Mouse (Mus musculus) myocyte (in vitro differentiated cells): ENCODE measurements around the gene G6pc3. TPM values are rescaled to one million over a fixed set of nuclear protein-coding genes. Genes with fewer than 3 reads are reported as not detected.

ENCODE experiments used
- H3K27me3 ChIP-seq: one replicate; pipeline ENCODE4 v1.6.1; 2011; ENCODE audit not compliant: control insufficient read depth, insufficient read depth, insufficient read length
- H3K36me3 ChIP-seq: one replicate; pipeline ENCODE4 v1.6.1; 2011; ENCODE audit not compliant: control insufficient read depth, insufficient read depth
- H3K4me2 ChIP-seq: one replicate; pipeline ENCODE4 v1.6.1; 2011; ENCODE audit warnings: low read depth, control low read depth
- H3K4me3 ChIP-seq: one replicate; pipeline ENCODE4 v1.5.1; 2011; ENCODE audit warnings: mild to moderate bottlenecking, control low read depth, moderate library complexity
- H3K79me2 ChIP-seq: one replicate; pipeline ENCODE4 v1.6.1; 2011; ENCODE audit not compliant: control insufficient read depth, insufficient read depth
- H3ac ChIP-seq: one replicate; pipeline ENCODE4 v1.6.1; 2011; ENCODE audit not compliant: control insufficient read depth, insufficient read length
- CEBPB ChIP-seq: IDR thresholded peaks from 2 replicates; pipeline ENCODE4 v1.6.1; 2011; ENCODE audit warnings: mild to moderate bottlenecking, moderate library complexity; ENCODE audit not compliant: poor library complexity, insufficient read depth, severe bottlenecking
- E2F4 ChIP-seq: IDR thresholded peaks from one replicate; pipeline ENCODE4 v1.6.1; 2011; ENCODE audit warnings: mild to moderate bottlenecking, control low read depth, moderate library complexity; ENCODE audit not compliant: insufficient read depth
- MAX ChIP-seq: IDR thresholded peaks from one replicate; pipeline ENCODE4 v1.6.1; 2011; ENCODE audit warnings: low read depth, mild to moderate bottlenecking, control low read depth
- MYOD1 ChIP-seq, 3 experiments: IDR thresholded peaks; one replicate each; pipeline ENCODE4 v1.6.1; 2011; ENCODE audit warnings: control low read depth in 2 of 3, low read depth in 2 of 3, mild to moderate bottlenecking in 2 of 3, moderate library complexity in 1 of 3; ENCODE audit not compliant: insufficient read length in 2 of 3, control insufficient read depth in 1 of 3
- MYOG ChIP-seq, 3 experiments: IDR thresholded peaks; one replicate each; pipeline ENCODE4 v1.6.1; 2011; ENCODE audit warnings: control low read depth in 2 of 3, low read depth in 2 of 3, mild to moderate bottlenecking in 2 of 3; ENCODE audit not compliant: insufficient read length in 2 of 3, control insufficient read depth in 1 of 3, insufficient read depth in 1 of 3
- POLR2A ChIP-seq: IDR thresholded peaks from one replicate; pipeline ENCODE4 v1.6.1; 2011; ENCODE audit warnings: low read depth, mild to moderate bottlenecking, control low read depth, moderate library complexity; ENCODE audit not compliant: insufficient read length
- POLR2AphosphoS2 ChIP-seq: IDR thresholded peaks from one replicate; pipeline ENCODE4 v1.6.1; 2011; ENCODE audit warnings: low read depth, control low read depth; ENCODE audit not compliant: insufficient read length
- REST ChIP-seq: IDR thresholded peaks from one replicate; pipeline ENCODE4 v1.6.1; 2011; ENCODE audit warnings: mild to moderate bottlenecking, control low read depth, moderate library complexity; ENCODE audit not compliant: insufficient read depth, insufficient read length
- SRF ChIP-seq: IDR thresholded peaks from one replicate; pipeline ENCODE4 v1.6.1; 2011; ENCODE audit warnings: low read depth; ENCODE audit not compliant: control insufficient read depth, insufficient read length
- TCF12 ChIP-seq: IDR thresholded peaks from one replicate; pipeline ENCODE4 v1.6.1; 2011; ENCODE audit warnings: mild to moderate bottlenecking, control low read depth; ENCODE audit not compliant: poor library complexity, insufficient read depth, severe bottlenecking
- TCF3 ChIP-seq: IDR thresholded peaks from one replicate; pipeline ENCODE4 v1.6.1; 2011; ENCODE audit warnings: low read depth, control low read depth; ENCODE audit not compliant: insufficient read length
- USF1 ChIP-seq: IDR thresholded peaks from one replicate; pipeline ENCODE4 v1.6.1; 2011; ENCODE audit warnings: low read depth, mild to moderate bottlenecking, control low read depth, moderate library complexity
- polyA plus RNA-seq: library from polyadenylated mRNA; unstranded; fragments of >200 nt; fragmentation: generic; extraction: Trizol; gene quantifications from one replicate; pipeline ENCODE4 v1.2.1, GENCODE M21; 2012; ENCODE audit warnings: missing spikeins

G6pc3 gene
- polyA plus RNA-seq, 1 experiment, result 58.1 TPM

DNA sequence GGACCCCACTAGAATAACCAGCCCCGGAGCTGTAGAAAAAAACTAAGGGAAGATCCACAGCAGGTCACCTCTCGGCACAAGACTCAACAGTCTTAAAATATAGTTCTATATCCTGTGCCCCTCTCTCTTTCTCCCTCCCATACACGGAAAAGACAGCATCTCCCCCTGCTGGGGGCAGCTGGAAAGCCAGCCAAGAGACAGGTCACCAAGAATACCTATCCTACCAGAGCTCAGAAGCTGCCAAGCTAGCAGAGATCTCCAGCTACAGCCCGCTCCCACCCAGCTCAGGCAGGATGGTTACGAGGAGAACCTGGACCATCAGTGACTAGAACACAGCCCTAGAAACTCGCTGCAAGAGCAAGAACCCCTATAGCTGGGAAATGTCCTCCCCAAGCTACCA, 33.7 kb downstream of the G6pc3 start:
- H3K36me3 ChIP-seq, result no peaks in the 10 kb centered on the region
- TF ChIP-seq USF1 (no peak), E2F4 (no peak), REST (no peak), TCF3 (no peak), MAX (no peak), SRF (no peak), MYOD1 (IDR thresholded peaks at IDR 0.05; ENCODE audit: control insufficient read depth in 1 of 3, insufficient read length in 2 of 3, low read depth in 2 of 3) (no peak)
- H3K79me2 ChIP-seq, result peaks cover 4% of the 10 kb centered on the region
- H3ac ChIP-seq, result no peak overlapping the region
- H3K4me3 ChIP-seq, result no peak overlapping the region
- H3K27me3 ChIP-seq, result no peaks in the 10 kb centered on the region
- H3K4me2 ChIP-seq, result no peak overlapping the region

- Histone ChIP-seq H3K4me2 (peak overlapping the region; percentile 40), H3ac (no peak overlapping the region), H3K36me3 (no peaks in the 10 kb centered on the region), H3K79me2 (peaks cover 4% of the 10 kb centered on the region), H3K27me3 (no peaks in the 10 kb centered on the region), H3K4me3 (no peak overlapping the region)
- TF ChIP-seq CEBPB (no peak), E2F4 (no peak), TCF12 (no peak), POLR2AphosphoS2 (no peak), MYOG (IDR thresholded peaks at IDR 0.05; ENCODE audit: control insufficient read depth in 1 of 3, insufficient read depth in 1 of 3, insufficient read length in 2 of 3, low read depth in 2 of 3) (no peak), SRF (no peak), MAX (no peak), REST (no peak)
These were observed 35.3 kb downstream of the G6pc3 start for GRCm38 (mm10) chr11:102224686-102225085.

DNA sequence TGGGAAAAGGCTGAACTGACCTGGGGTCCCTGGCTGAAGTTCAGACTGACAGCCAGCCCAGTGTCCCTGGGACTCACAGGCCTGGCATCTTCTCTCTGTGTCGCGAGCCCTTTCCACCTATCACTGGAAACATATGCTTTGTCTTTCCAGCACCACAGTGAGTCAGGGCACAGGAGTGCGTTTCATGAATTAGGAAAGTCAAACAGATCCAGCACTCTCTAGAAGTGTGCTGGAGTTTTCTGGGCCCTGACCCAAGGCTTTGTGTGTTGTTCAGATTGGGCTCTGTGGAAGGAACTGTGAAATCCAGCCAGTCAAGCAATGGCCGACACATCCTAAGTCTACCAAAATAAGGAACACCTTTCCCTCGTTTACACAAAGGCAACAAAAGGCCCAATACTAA, 35.8 kb downstream of the G6pc3 start:
- no peaks in the 10 kb centered on the region for H3K36me3 ChIP-seq
- no peak overlapping the region for H3K4me3 ChIP-seq
- no peaks in the 10 kb centered on the region for H3K27me3 ChIP-seq
- no peak overlapping the region for H3ac ChIP-seq
- TF ChIP-seq POLR2A (no peak), MYOD1 (IDR thresholded peaks at IDR 0.05; ENCODE audit: control insufficient read depth in 1 of 3, insufficient read length in 2 of 3, low read depth in 2 of 3) (no peak), POLR2AphosphoS2 (no peak), E2F4 (no peak), MYOG (IDR thresholded peaks at IDR 0.05; ENCODE audit: control insufficient read depth in 1 of 3, insufficient read depth in 1 of 3, insufficient read length in 2 of 3, low read depth in 2 of 3) (no peak), TCF12 (no peak), CEBPB (no peak), TCF3 (no peak), USF1 (no peak), REST (no peak), MAX (no peak), SRF (no peak)
- H3K79me2 ChIP-seq, result peaks cover 4% of the 10 kb centered on the region
- H3K4me2 ChIP-seq, result peak overlapping the region; percentile 40

DNA sequence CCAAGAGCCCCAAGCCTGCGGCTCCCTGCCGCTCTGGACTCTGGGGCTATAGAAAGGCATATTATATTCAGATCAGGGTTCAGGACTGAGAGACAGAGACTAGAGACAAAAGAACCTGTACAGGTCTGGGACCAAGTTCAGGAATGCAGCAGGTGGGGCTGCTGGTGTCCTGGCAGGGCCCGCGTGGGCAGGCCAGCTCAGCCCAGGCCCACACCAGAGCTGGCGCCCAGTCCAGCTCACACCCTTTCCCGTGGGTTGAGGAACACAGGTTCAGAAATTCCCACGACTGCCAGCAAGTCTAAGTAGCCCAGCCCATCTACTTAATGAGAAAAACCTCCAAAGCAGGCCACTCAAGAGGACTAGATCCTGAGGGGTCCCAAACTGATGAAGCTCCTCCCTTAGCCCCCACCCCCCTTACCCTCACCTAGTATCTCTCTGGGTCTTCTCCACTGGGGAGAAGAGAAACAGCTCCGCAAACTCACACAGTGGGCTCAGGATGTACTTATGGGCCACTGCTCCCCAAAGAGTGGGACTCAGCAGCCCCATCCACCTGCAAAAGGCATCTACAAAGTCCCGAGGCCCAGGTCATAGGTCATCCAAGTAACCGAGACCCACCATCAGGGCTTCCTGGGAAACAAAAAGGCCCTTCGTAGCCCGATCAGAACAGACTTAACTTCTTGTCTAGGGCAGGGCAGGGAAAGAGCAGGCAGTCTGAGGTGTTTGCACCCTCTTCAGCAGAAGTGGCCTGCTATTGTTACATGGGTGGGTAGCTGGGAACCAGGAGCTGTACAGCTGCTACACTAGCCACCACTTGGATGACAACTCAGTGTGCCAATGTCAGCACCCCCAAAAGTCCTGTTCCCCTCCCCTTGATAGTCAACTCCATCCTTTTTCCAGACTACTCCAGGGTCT, 36.9 kb downstream of the G6pc3 start:
- Histone ChIP-seq H3K36me3 (no peaks in the 10 kb centered on the region), H3K27me3 (no peaks in the 10 kb centered on the region), H3K4me2 (peak overlapping the region; percentile 8), H3ac (no peak overlapping the region), H3K79me2 (peaks cover 4% of the 10 kb centered on the region), H3K4me3 (no peak overlapping the region)
- TF ChIP-seq POLR2A (no peak), MAX (no peak), TCF12 (no peak), MYOD1 (IDR thresholded peaks at IDR 0.05; ENCODE audit: control insufficient read depth in 1 of 3, insufficient read length in 2 of 3, low read depth in 2 of 3) (no peak), USF1 (no peak)

DNA sequence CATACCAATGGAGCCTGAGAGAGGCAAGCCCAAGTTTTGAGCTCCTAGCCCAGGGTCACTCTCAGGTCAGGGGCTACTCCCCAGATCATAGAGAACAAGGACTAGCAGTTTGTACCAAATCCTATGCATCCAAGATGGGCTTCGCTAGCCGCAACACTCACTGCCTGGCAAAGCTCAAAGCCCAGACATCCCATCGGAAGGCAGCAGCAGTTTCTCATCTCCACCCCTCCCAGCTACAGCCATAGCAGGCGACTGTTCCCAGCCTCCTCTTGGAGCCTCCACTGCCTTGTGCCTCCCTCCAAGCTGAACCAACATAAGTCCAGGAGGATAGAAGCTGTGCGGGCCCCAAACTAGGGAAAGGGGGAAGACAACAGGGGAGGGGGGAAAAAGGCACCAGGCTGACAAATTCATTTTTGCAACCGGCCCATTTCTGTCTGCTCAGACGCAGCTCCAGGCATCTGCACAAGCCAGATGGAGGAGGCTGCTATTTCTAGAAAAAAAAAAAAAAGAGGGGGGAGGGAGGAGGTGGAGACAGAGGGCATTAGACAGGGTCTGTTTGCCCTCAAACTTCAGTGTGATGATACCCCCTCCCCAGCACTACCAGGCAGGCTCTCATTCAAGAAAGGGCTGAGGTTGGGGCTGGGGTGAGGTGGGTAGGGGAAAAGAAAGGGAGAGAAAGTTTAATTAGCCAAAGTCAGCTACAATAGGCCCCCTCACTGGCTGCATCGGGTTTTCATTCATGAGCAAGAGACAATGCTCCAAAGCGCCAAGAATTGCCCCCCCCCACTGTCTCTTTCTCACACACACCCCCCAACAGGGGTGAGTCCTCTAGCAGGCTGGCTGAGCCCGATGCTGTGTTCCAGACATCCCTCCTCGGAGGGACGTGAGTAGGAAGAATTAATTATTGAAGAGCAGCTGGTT, 38.1 kb downstream of the G6pc3 start:
- H3K4me3 ChIP-seq, result no peak overlapping the region
- H3K4me2 ChIP-seq, result peak overlapping the region; percentile 89
- no peaks in the 10 kb centered on the region for H3K27me3 ChIP-seq
- H3ac ChIP-seq, result no peak overlapping the region
- TF ChIP-seq USF1, result no peak
- TF ChIP-seq MYOD1 (IDR thresholded peaks at IDR 0.05; ENCODE audit: control insufficient read depth in 1 of 3, insufficient read length in 2 of 3, low read depth in 2 of 3), result no peak
- no peak for TF ChIP-seq CEBPB
- TF ChIP-seq POLR2A, result no peak
- no peak for TF ChIP-seq MYOG (IDR thresholded peaks at IDR 0.05; ENCODE audit: control insufficient read depth in 1 of 3, insufficient read depth in 1 of 3, insufficient read length in 2 of 3, low read depth in 2 of 3)
- no peak for TF ChIP-seq TCF3
- no peak for TF ChIP-seq REST
- no peak for TF ChIP-seq TCF12
- no peak for TF ChIP-seq SRF
- no peak for TF ChIP-seq POLR2AphosphoS2
- TF ChIP-seq MAX, result no peak
- no peak for TF ChIP-seq E2F4
- no peaks in the 10 kb centered on the region for H3K36me3 ChIP-seq
- peaks cover 4% of the 10 kb centered on the region for H3K79me2 ChIP-seq
